Mouse (Mus musculus): ENCODE measurements around the gene Lmntd1. TPM values are rescaled to one million over a fixed set of nuclear protein-coding genes. Genes with fewer than 3 reads are reported as not detected.

Gene Lmntd1
- 0.11 and 0.30 TPM in 2 replicates for polyA plus RNA-seq (2016; fragmentation: Nextera tagmentation; extraction: Ambion mirVana)

DNA sequence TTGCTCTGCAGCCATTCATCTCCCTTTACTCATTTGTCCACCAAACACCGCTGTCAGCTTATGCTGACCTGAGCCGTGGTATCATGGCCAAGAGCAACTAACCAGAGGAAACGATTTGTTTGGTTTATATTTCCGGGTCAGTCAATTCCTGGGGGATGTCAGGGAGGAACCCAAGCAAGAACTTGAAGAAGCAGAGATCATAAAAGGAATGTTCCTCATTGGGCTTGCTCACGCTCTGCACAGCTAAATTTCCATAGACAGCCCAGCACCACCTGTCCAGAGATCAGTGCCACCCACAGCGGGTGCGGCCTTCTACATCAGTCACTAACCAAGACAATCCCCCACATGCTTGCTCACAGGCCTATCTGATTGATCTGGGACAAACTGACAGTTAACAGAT is at the start of gene Lmntd1:
Gene Lmntd1 (minus strand): TSS at position 101 of the 400 bp plus-strand sequence.
- Histone ChIP-seq H3K36me3 (no peaks in the 10 kb centered on the region), H3K9me3 (replicated peaks) (no peaks in the 10 kb centered on the region), H3K4me3 (no peak within 1 kb of the TSS), H3K27me3 (ENCODE audit: low read depth, poor library complexity, severe bottlenecking) (no peaks in the 10 kb centered on the region), H3K27ac (replicated peaks) (no peak within 1 kb of the TSS), H3K4me1 (no peaks in the 10 kb centered on the region)
- DNase-seq (ENCODE audit: low spot score) = no peak
- WGBS = 89% methylated on average over 7 of the region's 7 CpGs

- no peaks in the 10 kb centered on the region; the same call in 1 of the 2 replicates for H3K9me3 ChIP-seq (replicated peaks)
- H3K36me3 ChIP-seq = no peaks in the 10 kb centered on the region
- no peaks in the 10 kb centered on the region for H3K4me1 ChIP-seq
- no peak for DNase-seq (ENCODE audit: low spot score)
- no peak overlapping the region for H3K4me3 ChIP-seq
- H3K27ac ChIP-seq (replicated peaks) = no peak overlapping the region
- no peaks in the 10 kb centered on the region for H3K27me3 ChIP-seq (ENCODE audit: low read depth, poor library complexity, severe bottlenecking)
- 89% methylated on average over 11 of the region's 11 CpGs for WGBS
These were observed 46.8 kb upstream of the Lmntd1 start for GRCm38 (mm10) chr6:145660943-145661342.

DNA sequence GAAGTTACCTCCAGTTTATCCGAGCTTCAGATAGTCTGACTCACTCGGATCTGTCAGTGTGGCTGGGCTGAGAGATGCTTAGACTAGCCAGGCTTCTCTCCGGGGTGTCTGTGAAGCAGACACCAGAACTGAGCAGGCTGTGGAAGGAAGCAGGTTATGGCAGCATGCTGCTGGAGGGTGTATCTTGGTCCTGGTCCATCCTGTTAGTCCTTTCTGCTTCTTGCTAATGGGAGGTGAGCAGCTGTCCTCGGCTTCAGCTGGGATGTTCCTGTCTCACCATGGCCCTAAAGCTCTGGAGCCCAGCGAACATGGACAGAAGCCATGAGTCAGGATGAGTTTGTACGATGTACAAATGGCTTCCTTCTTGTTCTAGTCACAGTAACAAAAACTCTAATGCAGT is 45.0 kb upstream of the Lmntd1 start:
- Histone ChIP-seq H3K27me3 (ENCODE audit: low read depth, poor library complexity, severe bottlenecking) (no peaks in the 10 kb centered on the region), H3K27ac (replicated peaks) (no peak overlapping the region), H3K4me1 (peaks cover 2% of the 10 kb centered on the region; the same call in 1 of the 2 replicates), H3K36me3 (no peaks in the 10 kb centered on the region), H3K9me3 (replicated peaks) (no peaks in the 10 kb centered on the region; the same call in 1 of the 2 replicates), H3K4me3 (no peak overlapping the region)
- WGBS = 80% methylated on average over 6 of the region's 6 CpGs
- no peak for DNase-seq (ENCODE audit: low spot score)

- WGBS = 85% methylated on average over 15 of the region's 15 CpGs
- H3K27ac ChIP-seq (replicated peaks) = no peak overlapping the region
These were observed 42.8 kb upstream of the Lmntd1 start for GRCm38 (mm10) chr6:145656740-145657591.

GRCm38 (mm10) chr6:145655678-145656077 is 41.6 kb upstream of the Lmntd1 start:
- no peak overlapping the region for H3K27ac ChIP-seq (replicated peaks)
- H3K36me3 ChIP-seq = no peaks in the 10 kb centered on the region
- DNase-seq (ENCODE audit: low spot score) = no peak
- H3K4me3 ChIP-seq = no peak overlapping the region
- WGBS = 89% methylated on average over 1 of the region's 1 CpGs
- H3K9me3 ChIP-seq (replicated peaks) = no peaks in the 10 kb centered on the region; the same call in 1 of the 2 replicates
- H3K27me3 ChIP-seq (ENCODE audit: low read depth, poor library complexity, severe bottlenecking) = no peaks in the 10 kb centered on the region
- H3K4me1 ChIP-seq = peaks cover 8% of the 10 kb centered on the region; the same call in 1 of the 2 replicates

More at GRCm38 (mm10) chr6:145656740-145657591, 42.8 kb upstream of the Lmntd1 start:
- no peak for DNase-seq (ENCODE audit: low spot score)
- no peak overlapping the region for H3K4me3 ChIP-seq
- H3K27me3 ChIP-seq (ENCODE audit: low read depth, poor library complexity, severe bottlenecking) = no peaks in the 10 kb centered on the region
- no peaks in the 10 kb centered on the region for H3K36me3 ChIP-seq
- no peaks in the 10 kb centered on the region; the same call in 1 of the 2 replicates for H3K9me3 ChIP-seq (replicated peaks)
- H3K4me1 ChIP-seq = peaks cover 8% of the 10 kb centered on the region; the same call in 1 of the 2 replicates

GRCm38 (mm10) chr6:145654062-145654836 is 40.1 kb upstream of the Lmntd1 start:
- no peak overlapping the region for H3K27ac ChIP-seq (replicated peaks)

DNA sequence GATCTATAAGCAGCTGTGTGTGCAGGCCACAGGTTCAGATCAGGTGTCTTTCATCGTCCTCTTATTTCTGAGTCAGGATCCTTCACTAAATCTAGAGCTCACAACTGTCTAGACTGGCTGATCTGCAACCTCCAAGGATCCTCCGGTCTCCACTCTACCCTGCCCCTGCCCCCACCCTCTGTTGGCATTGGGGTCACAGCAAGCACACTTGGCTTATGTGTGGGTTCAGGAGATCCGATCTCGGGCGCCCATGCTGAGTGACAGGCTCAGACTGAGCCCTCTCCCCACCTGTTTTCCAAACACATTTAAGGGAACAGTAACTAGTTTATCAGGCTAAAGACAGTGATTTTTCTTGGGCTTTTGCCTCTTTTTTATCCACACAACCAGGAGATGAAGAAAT is 39.5 kb upstream of the Lmntd1 start:
- Histone ChIP-seq H3K27me3 (ENCODE audit: low read depth, poor library complexity, severe bottlenecking) (no peaks in the 10 kb centered on the region), H3K4me3 (no peak overlapping the region), H3K4me1 (peaks cover 8% of the 10 kb centered on the region; the same call in 1 of the 2 replicates), H3K9me3 (replicated peaks) (no peaks in the 10 kb centered on the region; the same call in 1 of the 2 replicates), H3K27ac (replicated peaks) (0 out of 2 replicates have a peak overlapping the region, but pooled peaks have one; percentile 57), H3K36me3 (no peaks in the 10 kb centered on the region)
- WGBS = 85% methylated on average over 5 of the region's 5 CpGs
- no peak for DNase-seq (ENCODE audit: low spot score)

More at GRCm38 (mm10) chr6:145654062-145654836, 40.1 kb upstream of the Lmntd1 start:
- peaks cover 8% of the 10 kb centered on the region; the same call in 1 of the 2 replicates for H3K4me1 ChIP-seq
- no peaks in the 10 kb centered on the region for H3K36me3 ChIP-seq
- H3K27me3 ChIP-seq (ENCODE audit: low read depth, poor library complexity, severe bottlenecking) = no peaks in the 10 kb centered on the region
- 85% methylated on average over 8 of the region's 8 CpGs for WGBS
- H3K9me3 ChIP-seq (replicated peaks) = no peaks in the 10 kb centered on the region; the same call in 1 of the 2 replicates
- no peak for DNase-seq (ENCODE audit: low spot score)
- no peak overlapping the region for H3K4me3 ChIP-seq

DNA sequence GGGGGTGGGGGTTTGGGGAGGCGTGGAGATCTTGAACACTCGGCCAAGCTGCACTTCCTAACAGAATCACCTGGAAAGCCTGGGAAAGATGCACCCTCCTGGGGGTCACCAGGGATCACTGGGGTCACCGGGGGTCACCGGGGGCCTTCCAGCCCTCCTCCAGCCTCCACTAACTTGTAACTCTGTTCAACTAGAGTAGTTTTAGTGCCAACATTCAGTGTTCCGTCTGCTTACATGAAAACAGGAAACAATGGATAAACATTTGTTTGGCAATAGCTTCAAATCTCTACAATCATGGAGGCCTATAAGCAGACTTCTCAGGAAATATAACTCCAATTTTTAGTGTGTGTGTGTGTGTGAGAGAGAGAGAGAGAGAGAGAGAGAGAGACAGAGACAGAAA is 38.9 kb upstream of the Lmntd1 start:
- Histone ChIP-seq H3K27ac (replicated peaks) (peak overlapping the region; percentile 46; the same call in 1 of the 2 replicates), H3K27me3 (ENCODE audit: low read depth, poor library complexity, severe bottlenecking) (no peaks in the 10 kb centered on the region), H3K36me3 (no peaks in the 10 kb centered on the region), H3K4me3 (no peak overlapping the region), H3K4me1 (peaks cover 8% of the 10 kb centered on the region; the same call in 1 of the 2 replicates), H3K9me3 (replicated peaks) (no peaks in the 10 kb centered on the region; the same call in 1 of the 2 replicates)
- WGBS = 79% methylated on average over 5 of the region's 5 CpGs
- no peak for DNase-seq (ENCODE audit: low spot score)

GRCm38 (mm10) chr6:145651976-145652375 is 37.9 kb upstream of the Lmntd1 start:
- Histone ChIP-seq H3K4me1 (peaks cover 8% of the 10 kb centered on the region; the same call in 1 of the 2 replicates), H3K4me3 (no peak overlapping the region), H3K36me3 (no peaks in the 10 kb centered on the region), H3K27ac (replicated peaks) (no peak overlapping the region), H3K9me3 (replicated peaks) (no peaks in the 10 kb centered on the region; the same call in 1 of the 2 replicates), H3K27me3 (ENCODE audit: low read depth, poor library complexity, severe bottlenecking) (no peaks in the 10 kb centered on the region)
- DNase-seq (ENCODE audit: low spot score) = no peak
- WGBS = 75% methylated on average over 2 of the region's 2 CpGs

DNA sequence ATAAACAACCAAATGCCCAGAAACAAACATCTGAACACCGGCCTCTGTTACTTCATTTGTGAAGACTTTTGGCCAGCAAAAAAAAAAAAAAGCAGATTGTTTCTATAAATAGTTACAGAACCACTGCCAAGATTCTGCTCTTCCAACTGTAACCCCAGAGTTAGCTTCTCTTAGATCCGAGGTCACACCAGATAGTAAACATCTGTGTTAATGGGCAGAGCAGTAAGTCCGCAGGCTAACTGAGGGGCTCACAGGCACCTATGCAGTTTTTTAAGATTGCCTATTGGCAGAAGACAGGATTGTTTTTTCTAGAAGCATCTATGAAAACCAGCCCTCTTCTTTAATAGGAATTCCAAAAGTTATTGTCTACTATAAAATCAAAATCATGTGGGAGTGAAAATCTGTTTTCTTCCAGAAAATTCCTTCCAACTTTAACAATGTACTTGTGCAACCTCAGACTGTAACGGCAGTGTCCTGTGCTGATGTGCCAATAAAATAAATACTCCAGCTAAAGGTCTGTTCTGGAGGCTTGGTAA is 26.9 kb upstream of the Lmntd1 start:
- Histone ChIP-seq H3K27me3 (ENCODE audit: low read depth, poor library complexity, severe bottlenecking) (no peaks in the 10 kb centered on the region), H3K36me3 (no peaks in the 10 kb centered on the region), H3K4me1 (no peaks in the 10 kb centered on the region), H3K9me3 (replicated peaks) (no peaks in the 10 kb centered on the region; the same call in 1 of the 2 replicates), H3K27ac (replicated peaks) (no peak overlapping the region), H3K4me3 (no peak overlapping the region)
- DNase-seq (ENCODE audit: low spot score) = no peak
- 93% methylated on average over 4 of the region's 4 CpGs for WGBS

DNA sequence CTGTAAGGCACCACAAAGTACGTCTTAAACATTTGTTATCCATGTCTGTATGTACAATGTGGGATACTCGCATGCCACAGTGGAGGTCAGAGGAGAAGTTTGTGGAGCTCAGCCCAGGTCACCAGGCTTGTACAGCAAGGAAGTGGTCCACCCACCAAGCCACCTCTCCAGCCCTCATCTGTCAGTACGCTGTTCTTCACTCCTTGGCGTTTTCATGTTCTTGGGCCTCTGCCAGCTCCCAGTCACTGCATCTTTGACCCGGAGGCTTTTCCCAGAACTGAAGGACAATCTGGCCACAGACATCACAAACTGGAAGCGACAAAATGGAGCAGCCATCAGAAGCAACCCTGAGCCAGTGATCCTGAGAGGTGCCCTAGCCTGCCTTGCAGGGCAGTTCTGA is 24.1 kb upstream of the Lmntd1 start:
- no peak overlapping the region for H3K4me3 ChIP-seq
- H3K27me3 ChIP-seq (ENCODE audit: low read depth, poor library complexity, severe bottlenecking) = no peaks in the 10 kb centered on the region
- WGBS = 95% methylated on average over 6 of the region's 6 CpGs
- H3K9me3 ChIP-seq (replicated peaks) = no peaks in the 10 kb centered on the region; the same call in 1 of the 2 replicates
- H3K27ac ChIP-seq (replicated peaks) = no peak overlapping the region
- H3K4me1 ChIP-seq = no peaks in the 10 kb centered on the region; the same call in 1 of the 2 replicates
- no peak for DNase-seq (ENCODE audit: low spot score)
- H3K36me3 ChIP-seq = no peaks in the 10 kb centered on the region

DNA sequence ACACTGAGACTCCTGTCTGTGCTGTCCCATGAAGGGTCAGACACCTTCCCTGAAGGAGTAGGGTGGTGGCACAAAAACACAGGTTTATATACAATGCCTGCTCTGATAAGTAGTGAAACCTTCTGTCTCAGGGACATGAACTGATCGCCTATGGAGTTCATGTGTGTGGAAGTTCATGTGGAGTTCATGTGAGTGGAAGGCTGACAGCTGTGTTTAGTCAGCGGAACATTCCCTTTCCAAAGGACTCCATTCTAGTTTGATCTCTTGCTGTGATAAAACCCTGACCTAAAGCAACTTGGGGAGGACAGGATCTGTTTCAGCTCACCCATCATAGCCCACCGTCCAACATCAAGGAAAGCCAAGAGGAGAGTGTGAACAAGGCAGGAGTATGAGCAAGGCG is 22.6 kb upstream of the Lmntd1 start:
- Histone ChIP-seq H3K4me3 (no peak overlapping the region), H3K27me3 (ENCODE audit: low read depth, poor library complexity, severe bottlenecking) (no peaks in the 10 kb centered on the region), H3K36me3 (no peaks in the 10 kb centered on the region), H3K9me3 (replicated peaks) (peaks cover 3% of the 10 kb centered on the region; the same call in 1 of the 2 replicates), H3K4me1 (no peaks in the 10 kb centered on the region; the same call in 1 of the 2 replicates), H3K27ac (replicated peaks) (no peak overlapping the region)
- no peak for DNase-seq (ENCODE audit: low spot score)
- 88% methylated on average over 4 of the region's 4 CpGs for WGBS
